Mouse (Mus musculus): Measurements from ENCODE around the gene Spem1.
A peak's percentile ranks its signal among the peaks of the same experiment; 100 is the strongest.

The Spem1 gene

DNA sequence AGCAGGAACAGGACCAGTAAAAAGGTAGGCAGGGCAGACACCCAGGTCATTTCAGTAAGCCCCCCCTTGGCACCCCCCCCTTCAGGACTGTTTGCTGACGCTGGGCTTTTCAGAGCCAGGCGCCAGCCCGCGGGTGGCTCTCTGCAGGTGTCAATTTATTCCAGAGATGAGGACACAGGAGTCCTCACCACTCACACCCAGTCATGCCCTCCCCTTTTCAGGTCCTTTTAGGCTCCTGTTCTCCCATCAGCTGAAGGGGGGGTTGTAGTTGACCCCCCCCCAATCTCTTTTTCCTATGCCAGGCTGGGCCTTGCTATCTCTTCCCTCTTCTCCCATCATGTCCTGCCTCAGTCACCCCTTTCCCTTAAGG, 14.0 kb upstream of the Spem1 start:
- DNase-seq = no peak

- DNase-seq = no peak
These were observed 13.5 kb upstream of the Spem1 start for GRCm38 (mm10) chr11:69835326-69835965.

GRCm38 (mm10) chr11:69834001-69834549, 12.1 kb upstream of the Spem1 start:
- peak; percentile 54 for DNase-seq

DNA sequence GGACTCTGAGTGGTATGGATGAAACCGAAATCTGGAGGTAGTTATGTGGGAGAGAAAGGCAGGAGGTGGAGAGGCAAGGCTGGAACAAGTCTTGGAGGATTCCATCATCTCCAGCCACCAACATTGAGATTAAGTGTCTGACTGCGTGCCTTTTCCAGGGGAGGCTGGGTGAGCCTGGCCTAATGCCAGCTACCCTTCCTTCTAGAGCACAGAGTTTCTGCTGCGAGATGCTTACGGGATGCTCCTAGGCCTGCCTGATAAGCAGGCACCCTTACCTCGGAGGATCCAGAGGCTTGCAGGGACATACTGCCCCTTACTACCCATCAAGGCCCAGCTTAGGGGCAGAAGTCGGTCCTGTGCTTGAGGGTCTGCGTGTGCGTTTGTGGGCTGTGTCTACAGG, 11.6 kb upstream of the Spem1 start:
- no peak for DNase-seq

DNA sequence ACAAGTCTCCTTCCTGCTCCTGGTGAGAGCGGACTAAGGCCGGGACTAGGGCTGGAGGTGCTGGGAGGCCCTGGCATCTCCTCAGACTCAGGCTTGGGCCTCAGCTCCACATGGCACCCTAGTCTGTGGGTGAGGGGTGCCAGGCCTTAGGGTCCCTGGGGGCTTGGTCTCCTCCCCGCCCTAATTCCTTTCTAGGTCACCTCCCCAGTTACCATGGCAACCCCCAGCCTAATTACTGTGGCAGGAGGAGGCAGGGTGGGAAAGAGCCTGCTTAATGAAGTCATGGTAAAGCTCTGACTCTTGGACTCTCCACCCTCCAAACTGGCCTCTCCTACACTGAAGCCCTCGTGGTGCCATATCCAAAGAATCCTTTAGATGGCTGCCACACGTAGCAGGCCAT, 6.9 kb upstream of the Spem1 start:
- DNase-seq = no peak

DNA sequence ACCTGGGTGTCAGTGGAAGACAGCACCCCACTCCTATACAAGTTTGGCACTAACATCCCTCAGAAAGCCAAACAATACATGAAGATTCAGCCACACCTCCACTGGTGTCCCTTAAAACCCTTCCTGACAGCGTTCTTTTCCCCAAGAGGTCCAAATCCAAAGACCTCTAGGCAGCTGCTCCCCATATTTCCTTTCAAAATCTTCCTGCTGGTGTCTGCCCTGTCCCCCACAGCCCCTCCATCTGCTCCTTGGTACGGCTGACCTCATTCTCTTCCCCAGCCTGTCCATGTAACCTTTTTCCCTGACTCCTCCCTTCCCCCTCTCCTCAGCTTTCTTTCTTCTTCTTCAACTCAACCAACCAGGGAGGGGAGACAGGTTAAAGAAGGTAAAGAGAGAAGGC, 1.5 kb upstream of the Spem1 start:
- DNase-seq = no peak

DNA sequence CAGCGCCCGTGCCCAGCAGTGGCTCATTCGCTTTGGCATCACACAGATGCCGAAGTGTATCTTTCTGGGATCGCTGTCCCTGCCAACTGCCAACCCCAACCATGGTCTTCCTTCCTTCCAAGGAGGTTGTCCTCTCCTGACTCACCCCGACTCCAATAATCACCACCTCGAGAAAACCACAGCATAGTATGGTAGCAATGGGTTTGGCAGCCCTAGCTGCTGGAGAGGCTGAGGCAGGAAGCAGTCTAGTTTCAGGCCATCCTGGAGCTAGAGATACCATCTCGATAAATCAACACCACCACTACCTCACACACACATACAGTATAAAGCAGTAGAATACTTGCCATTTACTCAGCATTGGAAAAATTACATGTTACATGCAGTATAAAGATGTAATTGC, 3.1 kb downstream of the Spem1 start:
- DNase-seq = no peak

DNA sequence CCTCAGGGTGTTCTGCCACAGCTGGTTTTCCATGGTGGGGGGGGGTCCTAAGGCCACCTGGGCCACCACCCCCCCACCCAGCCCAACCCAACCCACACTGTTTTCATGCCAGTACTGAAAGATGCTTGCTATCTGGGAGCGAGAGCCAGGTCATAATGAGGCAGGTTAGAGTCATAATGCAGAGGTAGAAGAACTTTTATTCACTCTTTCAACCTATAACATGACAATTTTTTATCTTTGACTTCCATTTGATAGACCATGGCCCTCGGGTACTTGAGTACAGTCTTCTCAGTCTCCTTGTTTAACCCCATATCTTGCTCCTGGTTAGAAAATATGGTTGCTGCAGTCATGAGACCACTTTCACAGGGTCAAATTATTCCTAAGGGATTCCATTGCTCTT, 3.6 kb downstream of the Spem1 start, which contains the start of gene Spem2:
Gene Spem2 (minus strand): TSS at position 101 of the 400 bp plus-strand sequence.
- no peak for DNase-seq

DNA sequence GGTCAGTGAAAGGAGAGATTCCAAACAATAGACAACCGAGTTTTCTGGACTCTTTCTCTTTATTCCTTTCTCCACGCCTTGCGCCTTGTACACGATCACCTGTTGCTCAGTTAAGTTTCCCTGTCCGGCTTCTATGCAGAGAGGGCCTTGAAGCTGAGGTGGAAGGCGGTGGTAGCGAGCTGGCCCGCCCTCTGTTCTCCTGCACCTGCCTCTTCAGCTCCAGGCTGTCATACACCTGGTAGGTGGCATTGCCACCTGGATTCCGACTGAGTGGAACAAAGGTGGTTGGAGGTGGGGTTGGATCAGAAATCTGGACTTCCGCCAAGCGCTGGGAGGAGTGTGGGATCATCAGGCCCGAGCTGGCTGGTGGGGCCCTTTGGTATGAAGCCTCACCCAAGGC, 5.5 kb downstream of the Spem1 start:
- no peak for DNase-seq

DNA sequence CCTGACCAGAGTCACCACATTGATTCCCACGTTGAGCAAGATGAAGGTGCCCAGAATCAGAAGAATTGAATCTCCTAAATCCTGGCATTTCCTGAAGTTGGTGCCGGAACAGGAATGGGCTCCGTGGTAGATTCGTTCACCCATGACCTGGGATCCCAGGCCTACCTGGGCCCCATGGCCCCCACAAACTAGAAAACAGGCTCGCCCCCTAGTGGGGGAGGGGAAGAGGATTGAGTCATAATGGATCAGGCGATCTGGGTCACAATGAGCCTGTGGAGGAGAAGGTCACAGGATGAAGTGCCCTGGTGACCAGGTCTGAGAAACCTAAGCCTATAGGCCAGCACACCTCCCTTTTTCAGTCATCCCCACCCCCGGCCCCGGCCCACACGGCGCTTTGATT, 6.8 kb downstream of the Spem1 start, which contains the start of gene Gm39566:
Gene Gm39566 (minus strand): TSS at position 144 of the 400 bp plus-strand sequence.
- DNase-seq = no peak

GRCm38 (mm10) chr11:69810280-69810679, 11.7 kb downstream of the Spem1 start:
- no peak for DNase-seq

- DNase-seq = no peak
These were observed 14.3 kb downstream of the Spem1 start for GRCm38 (mm10) chr11:69807641-69808040.

- DNase-seq = no peak
These were observed 15.6 kb downstream of the Spem1 start for GRCm38 (mm10) chr11:69806378-69806777.

DNA sequence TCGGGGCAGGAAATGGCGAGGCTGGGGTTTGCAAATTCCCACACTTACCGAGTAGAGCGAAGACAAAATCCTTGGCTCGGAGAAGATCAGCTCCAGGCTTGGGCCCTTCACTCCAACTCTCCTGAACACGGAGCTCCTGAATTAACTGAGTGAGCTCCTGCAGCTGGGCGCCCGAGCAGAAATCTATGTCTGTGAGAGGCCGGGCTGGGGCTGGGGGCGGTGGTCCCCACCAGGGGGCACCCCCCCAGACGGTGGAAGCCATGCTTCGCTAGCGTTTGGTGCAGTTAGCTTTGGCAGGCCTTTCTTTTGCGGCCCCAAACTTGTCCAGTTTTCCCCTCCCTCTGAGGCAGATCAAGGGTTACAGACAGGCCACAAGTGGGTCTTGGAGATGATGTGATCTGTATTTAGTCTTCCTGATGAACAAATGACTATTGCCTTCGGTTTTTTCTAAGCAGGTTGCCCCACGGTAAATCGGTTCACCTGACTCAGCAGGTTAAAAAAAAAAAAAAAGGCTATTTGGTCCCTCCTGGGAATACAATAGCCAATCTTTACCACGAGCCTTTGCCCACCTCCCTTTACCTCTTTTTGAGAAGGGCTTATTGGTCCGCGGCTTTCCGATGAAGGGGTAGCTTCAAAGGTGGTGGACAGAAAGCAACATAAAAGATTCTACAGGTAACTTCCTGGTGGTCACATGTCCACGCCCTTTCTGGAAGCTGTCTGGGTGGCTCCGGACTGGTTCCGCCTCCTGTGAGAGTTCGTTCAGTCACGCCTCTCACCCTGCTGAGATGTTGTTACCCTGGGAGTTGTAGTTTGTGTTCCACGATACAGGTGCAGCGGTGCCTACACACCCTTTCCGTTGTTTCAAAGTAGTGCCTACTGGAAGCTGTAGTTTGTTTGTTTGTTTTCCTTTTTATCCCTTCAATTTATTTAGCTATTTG, 16.7 kb downstream of the Spem1 start, which contains the start of gene Tmem102:
Gene Tmem102 (minus strand): TSS at position 653 of the 938 bp plus-strand sequence.
- peak; percentile 86 for DNase-seq

- DNase-seq = peak; percentile 57
These were observed 17.4 kb downstream of the Spem1 start for GRCm38 (mm10) chr11:69804652-69804940.

DNA sequence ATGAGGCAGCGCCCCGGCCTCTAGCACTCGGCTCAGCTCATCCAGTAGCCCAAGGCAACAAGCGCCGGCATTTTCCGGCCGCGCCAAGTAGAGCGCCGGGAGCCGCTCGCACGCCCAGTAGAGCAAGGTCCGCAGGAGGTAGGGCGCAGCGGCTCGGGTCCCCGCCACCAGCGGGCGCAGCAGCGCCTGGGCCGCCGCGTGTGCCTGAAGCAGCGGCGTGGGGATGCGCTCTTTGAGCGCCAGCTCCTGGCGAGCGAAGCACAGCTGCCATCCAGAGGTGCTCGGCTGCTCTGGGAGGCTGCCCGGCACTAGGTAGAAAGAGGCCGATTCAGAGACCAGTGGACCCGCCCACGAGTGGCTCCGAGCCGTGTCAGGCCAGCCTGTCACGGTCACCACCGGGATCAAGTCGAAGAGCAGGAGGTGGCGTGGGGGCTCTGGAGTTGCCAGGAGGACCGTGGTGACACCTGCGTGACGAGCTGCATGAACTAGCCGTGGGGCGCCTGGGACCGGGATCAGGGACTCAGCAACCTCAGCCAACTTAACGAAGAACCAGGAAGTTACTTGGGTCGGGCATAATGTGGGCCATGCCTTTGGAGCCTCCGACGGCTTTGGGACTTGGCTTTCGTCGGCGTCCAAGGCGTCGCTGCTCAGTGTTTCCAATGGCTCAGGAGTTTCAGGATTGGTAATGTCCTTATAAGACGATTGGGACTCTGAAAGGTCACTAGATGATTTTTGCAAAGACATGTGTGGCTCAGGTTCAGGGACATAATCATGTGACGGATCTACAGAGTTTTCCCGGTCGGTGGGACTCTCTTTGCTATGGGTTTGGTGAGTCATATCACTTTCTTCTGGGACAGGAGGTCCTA, 18.0 kb downstream of the Spem1 start:
- peak; percentile 88 for DNase-seq

- no peak for DNase-seq
These were observed 18.7 kb downstream of the Spem1 start for GRCm38 (mm10) chr11:69803328-69803727.

- DNase-seq = peak; percentile 90
These were observed 19.3 kb downstream of the Spem1 start for GRCm38 (mm10) chr11:69802648-69803105.

GRCm38 (mm10) chr11:69801379-69801977, 20.5 kb downstream of the Spem1 start, which contains the start of gene Fgf11:
TSS of gene Fgf11 (minus strand) at chr11:69801857.
- peak; percentile 24 for DNase-seq

GRCm38 (mm10) chr11:69800392-69801197, 21.4 kb downstream of the Spem1 start:
- DNase-seq = peak; percentile 79

- peak; percentile 32 for DNase-seq
These were observed 21.9 kb downstream of the Spem1 start for GRCm38 (mm10) chr11:69800138-69800391.

All from kidney, postnatal 14 days (tissue).